Mouse (Mus musculus) ES-E14 (cell line): Measurements from ENCODE around the gene Trim54.

ENCODE experiments used
- CHD2 ChIP-seq: IDR thresholded peaks from 2 replicates; pipeline ENCODE4 v1.6.1; 2014; ENCODE audit warnings: mild to moderate bottlenecking, low read depth, low read length, inconsistent platforms
- HCFC1 ChIP-seq: IDR thresholded peaks from 2 replicates; pipeline ENCODE4 v1.6.1; 2012; ENCODE audit warnings: low read length, inconsistent platforms, borderline replicate concordance; ENCODE audit not compliant: insufficient read depth
- ZC3H11A ChIP-seq: IDR thresholded peaks from 2 replicates; pipeline ENCODE4 v1.6.1; 2012; ENCODE audit warnings: low read depth, mild to moderate bottlenecking, inconsistent platforms, low read length, borderline replicate concordance
- ZNF384 ChIP-seq: IDR thresholded peaks from 2 replicates; pipeline ENCODE4 v1.6.1; 2012; ENCODE audit warnings: low read depth, low read length, inconsistent platforms

- TF ChIP-seq ZC3H11A = no peak
- TF ChIP-seq CHD2 = no peak
- TF ChIP-seq ZNF384 = no peak
- no peak for TF ChIP-seq HCFC1
These were observed 21.9 kb downstream of the Trim54 start, which contains the start of gene Ucn for GRCm38 (mm10) chr5:31138241-31138967.
